Mouse (Mus musculus) thymus, adult 2 months (tissue): ENCODE data around the gene Adgrv1.

ENCODE experiments used
- CTCF ChIP-seq: fragments of 200-500 bp; IDR thresholded peaks from 2 replicates; pipeline ENCODE4 v1.5.1; 2012; ENCODE audit warnings: mild to moderate bottlenecking, control low read depth, low read length, moderate library complexity, borderline replicate concordance; ENCODE audit not compliant: control insufficient read depth, poor library complexity, insufficient read depth; ENCODE audit errors: extremely low read depth
- POLR2A ChIP-seq: fragments of 200-500 bp; IDR thresholded peaks from 2 replicates; pipeline ENCODE4 v1.6.1; 2012; ENCODE audit warnings: mild to moderate bottlenecking, low read length, control low read depth, moderate library complexity; ENCODE audit not compliant: control insufficient read depth, poor library complexity, insufficient read depth; ENCODE audit errors: extremely low read depth

DNA sequence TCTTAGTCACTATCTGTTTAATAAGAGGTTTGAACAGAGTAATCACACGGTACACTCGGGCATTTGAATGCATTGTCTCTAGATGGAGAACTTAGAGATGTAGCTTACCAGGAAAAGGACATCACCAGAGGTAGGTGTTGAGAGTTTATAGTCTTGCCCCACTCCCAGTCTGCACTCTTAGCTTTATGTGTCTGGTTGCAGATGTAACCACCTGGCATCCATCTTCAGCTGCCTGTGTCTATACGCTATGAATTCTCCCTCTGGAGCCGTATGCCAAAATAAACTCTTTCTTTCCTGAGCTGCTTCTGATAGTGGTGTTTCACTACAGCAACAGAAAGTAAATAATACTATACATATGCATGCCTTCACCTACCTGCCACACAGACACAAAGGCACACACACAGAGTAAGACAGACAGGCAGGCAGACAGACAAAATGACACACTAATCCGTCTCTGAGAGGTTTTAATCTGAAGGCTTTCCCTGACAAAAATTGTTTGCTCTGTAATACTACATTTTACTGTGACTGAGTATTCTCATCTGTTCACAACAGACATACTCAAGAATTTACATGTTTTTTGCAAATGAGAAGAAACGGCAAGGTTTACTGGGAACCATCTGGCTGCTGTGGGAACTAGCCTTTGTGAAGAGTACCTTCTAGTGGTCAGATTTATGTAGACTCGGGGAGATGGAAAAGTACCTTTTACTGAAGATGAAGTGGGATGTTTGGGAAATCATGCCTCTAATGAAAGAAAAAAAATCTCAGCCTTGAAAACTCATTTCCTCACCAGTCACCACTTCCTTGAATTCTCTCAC is 318.4 kb downstream of the Adgrv1 start:
- no peak for TF ChIP-seq CTCF
- no peak for TF ChIP-seq POLR2A
